Mouse (Mus musculus): ENCODE results near the gene Coro1c. TPM values are rescaled to one million over a fixed set of nuclear protein-coding genes. Genes with fewer than 3 reads are reported as not detected.
A peak's percentile ranks its signal among the peaks of the same experiment; 100 is the strongest.

Coro1c gene
- polyA plus RNA-seq, 1 experiment from 2014 or later, result 145 TPM

DNA sequence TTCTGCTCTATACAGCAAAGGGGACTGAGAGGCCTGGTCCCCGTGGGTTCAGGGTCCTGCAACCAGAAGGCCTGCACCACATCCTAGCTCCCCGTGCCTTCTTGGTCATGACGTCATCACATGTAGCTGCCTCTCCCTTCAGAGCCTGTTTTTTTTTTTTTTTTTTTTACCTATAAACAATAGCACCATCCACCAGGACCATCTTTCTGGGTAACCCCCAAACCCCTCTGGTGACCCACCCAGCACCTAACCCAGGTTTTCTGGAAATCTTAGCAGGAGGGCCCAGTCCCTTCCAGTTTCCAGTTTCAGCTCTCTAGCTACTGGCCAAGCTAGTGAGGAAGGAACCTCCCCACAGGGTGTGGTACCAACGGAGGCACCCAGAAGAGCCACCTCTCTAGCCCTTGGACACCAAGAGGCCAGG, 80.6 kb downstream of the Coro1c start:
- H3K9ac ChIP-seq (ENCODE audit: low read length), result no peak overlapping the region
- H3K36me3 ChIP-seq (ENCODE audit: control insufficient read depth, insufficient read depth, low read length), result no peaks in the 10 kb centered on the region
- no peak overlapping the region for H3K4me3 ChIP-seq (replicated peaks; ENCODE audit: low read length)
- 41% methylated on average over 4 of the region's 4 CpGs for WGBS
- ATAC-seq (ENCODE audit: insufficient read depth, low FRiP score), result peak; percentile 12; the same call in 1 of the 2 replicates
- no peak overlapping the region for H3K27ac ChIP-seq (ENCODE audit: low read length)
- no peak overlapping the region for H3K4me2 ChIP-seq (ENCODE audit: low read depth, low read length)
- no peaks in the 10 kb centered on the region for H3K27me3 ChIP-seq (ENCODE audit: control insufficient read depth, insufficient read depth, low read length)
- H3K4me1 ChIP-seq (ENCODE audit: control insufficient read depth, insufficient read depth, low read length), result no peaks in the 10 kb centered on the region
- no peaks in the 10 kb centered on the region for H3K9me3 ChIP-seq (replicated peaks; ENCODE audit: control insufficient read depth, low read length)

DNA sequence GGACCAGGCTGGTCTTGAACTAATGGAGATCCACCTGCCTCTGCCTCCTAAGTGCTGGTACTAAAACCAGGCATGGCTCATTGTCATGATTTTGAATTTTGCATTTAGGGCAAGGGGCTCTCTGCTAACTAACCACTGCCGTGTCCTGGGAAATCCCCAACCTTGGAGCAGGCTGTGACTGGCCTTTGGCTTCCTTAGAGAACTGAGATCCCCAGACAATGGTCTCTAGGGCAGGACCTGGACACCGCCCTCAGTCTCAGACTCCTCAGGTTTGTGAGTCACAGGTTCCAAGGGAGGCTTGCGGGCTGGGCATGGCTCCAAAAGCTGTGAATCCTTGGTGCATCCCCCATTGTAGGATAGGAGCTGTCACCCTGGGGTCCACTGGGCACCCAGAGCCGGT, 81.9 kb downstream of the Coro1c start:
- no peaks in the 10 kb centered on the region for H3K4me1 ChIP-seq (ENCODE audit: control insufficient read depth, insufficient read depth, low read length)
- H3K27me3 ChIP-seq (ENCODE audit: control insufficient read depth, insufficient read depth, low read length), result no peaks in the 10 kb centered on the region
- ATAC-seq (ENCODE audit: insufficient read depth, low FRiP score), result no peak
- no peak overlapping the region for H3K9ac ChIP-seq (ENCODE audit: low read length)
- no peaks in the 10 kb centered on the region for H3K9me3 ChIP-seq (replicated peaks; ENCODE audit: control insufficient read depth, low read length)
- H3K27ac ChIP-seq (ENCODE audit: low read length), result no peak overlapping the region
- WGBS, result 80% methylated on average over 4 of the region's 4 CpGs
- H3K4me3 ChIP-seq (replicated peaks; ENCODE audit: low read length), result no peak overlapping the region
- H3K4me2 ChIP-seq (ENCODE audit: low read depth, low read length), result no peak overlapping the region
- no peaks in the 10 kb centered on the region for H3K36me3 ChIP-seq (ENCODE audit: control insufficient read depth, insufficient read depth, low read length)

DNA sequence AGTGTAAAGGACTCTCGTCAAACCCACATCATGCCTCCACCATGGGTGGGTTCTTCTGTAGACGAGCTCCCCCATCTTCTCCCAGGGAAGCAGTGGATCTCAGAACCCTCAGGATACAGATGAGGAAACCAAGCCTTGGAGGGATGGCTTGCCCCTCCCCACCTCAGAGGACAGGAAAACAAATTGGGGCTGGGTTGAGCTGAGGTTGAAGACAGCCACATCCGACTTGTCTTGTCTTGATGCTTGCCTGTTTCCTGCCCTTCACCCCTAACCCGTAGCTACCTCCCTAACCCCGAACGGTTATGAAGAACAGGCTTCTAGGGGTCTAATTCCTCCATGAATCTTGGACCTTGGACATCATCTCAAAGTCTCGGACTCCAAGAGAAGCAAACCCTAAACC, 83.0 kb downstream of the Coro1c start:
- Histone ChIP-seq H3K4me2 (ENCODE audit: low read depth, low read length) (no peak overlapping the region), H3K27me3 (ENCODE audit: control insufficient read depth, insufficient read depth, low read length) (no peaks in the 10 kb centered on the region), H3K4me1 (ENCODE audit: control insufficient read depth, insufficient read depth, low read length) (no peaks in the 10 kb centered on the region), H3K27ac (ENCODE audit: low read length) (no peak overlapping the region), H3K9ac (ENCODE audit: low read length) (no peak overlapping the region), H3K9me3 (replicated peaks; ENCODE audit: control insufficient read depth, low read length) (no peaks in the 10 kb centered on the region), H3K36me3 (ENCODE audit: control insufficient read depth, insufficient read depth, low read length) (no peaks in the 10 kb centered on the region), H3K4me3 (replicated peaks; ENCODE audit: low read length) (no peak overlapping the region)
- 74% methylated on average over 7 of the region's 7 CpGs for WGBS
- no peak for ATAC-seq (ENCODE audit: insufficient read depth, low FRiP score)

DNA sequence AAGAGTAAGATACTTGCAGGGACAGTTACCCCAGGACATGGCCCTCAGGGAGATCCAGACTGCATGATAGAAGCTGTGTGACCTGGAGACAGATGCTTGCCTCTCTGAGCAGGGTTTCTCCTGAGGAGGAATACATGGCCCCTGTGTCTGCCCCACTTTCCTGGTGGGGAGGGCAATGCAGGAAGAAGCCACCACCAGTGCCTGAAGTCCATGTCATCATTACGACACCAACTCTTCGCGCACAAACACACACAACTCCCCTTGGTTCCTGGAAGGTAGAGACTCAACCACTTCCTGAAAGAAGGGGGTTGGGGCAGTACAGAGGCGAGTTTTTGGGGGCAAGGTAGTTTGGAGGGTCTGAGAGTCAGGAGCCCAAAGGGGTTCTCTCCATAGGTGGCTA, 84.3 kb downstream of the Coro1c start:
- no peaks in the 10 kb centered on the region for H3K9me3 ChIP-seq (replicated peaks; ENCODE audit: control insufficient read depth, low read length)
- no peaks in the 10 kb centered on the region for H3K4me1 ChIP-seq (ENCODE audit: control insufficient read depth, insufficient read depth, low read length)
- H3K9ac ChIP-seq (ENCODE audit: low read length), result no peak overlapping the region
- no peaks in the 10 kb centered on the region for H3K36me3 ChIP-seq (ENCODE audit: control insufficient read depth, insufficient read depth, low read length)
- no peak overlapping the region for H3K27ac ChIP-seq (ENCODE audit: low read length)
- H3K4me2 ChIP-seq (ENCODE audit: low read depth, low read length), result no peak overlapping the region
- H3K27me3 ChIP-seq (ENCODE audit: control insufficient read depth, insufficient read depth, low read length), result no peaks in the 10 kb centered on the region
- no peak overlapping the region for H3K4me3 ChIP-seq (replicated peaks; ENCODE audit: low read length)
- WGBS, result 80% methylated on average over 4 of the region's 4 CpGs
- no peak for ATAC-seq (ENCODE audit: insufficient read depth, low FRiP score)

DNA sequence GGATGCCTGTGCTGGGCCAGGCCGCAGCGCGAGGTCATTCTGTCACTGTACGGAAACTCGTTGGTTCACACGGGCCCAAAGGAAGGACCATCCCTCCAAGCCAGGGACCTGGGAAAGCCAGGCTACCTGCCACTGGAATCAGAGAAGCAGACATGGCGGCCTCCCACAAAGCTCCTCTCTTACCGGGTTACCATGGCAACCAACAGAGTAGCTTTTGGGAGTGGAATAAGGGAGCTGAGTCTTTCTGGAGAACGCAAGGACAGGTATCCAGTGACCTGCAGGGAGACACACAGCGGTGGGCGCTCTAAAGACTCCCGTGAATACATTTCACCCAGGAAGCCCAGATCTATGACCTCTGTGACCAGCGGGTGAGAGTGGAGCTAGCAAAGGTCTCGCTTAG, 90.0 kb downstream of the Coro1c start:
- Histone ChIP-seq H3K4me3 (replicated peaks; ENCODE audit: low read length) (no peak overlapping the region), H3K36me3 (ENCODE audit: control insufficient read depth, insufficient read depth, low read length) (no peaks in the 10 kb centered on the region), H3K9ac (ENCODE audit: low read length) (no peak overlapping the region), H3K27ac (ENCODE audit: low read length) (no peak overlapping the region), H3K4me2 (ENCODE audit: low read depth, low read length) (no peak overlapping the region), H3K9me3 (replicated peaks; ENCODE audit: control insufficient read depth, low read length) (no peaks in the 10 kb centered on the region), H3K4me1 (ENCODE audit: control insufficient read depth, insufficient read depth, low read length) (no peaks in the 10 kb centered on the region), H3K27me3 (ENCODE audit: control insufficient read depth, insufficient read depth, low read length) (no peaks in the 10 kb centered on the region; the same call in 1 of the 2 replicates)
- no peak for ATAC-seq (ENCODE audit: insufficient read depth, low FRiP score)
- WGBS, result 65% methylated on average over 14 of the region's 14 CpGs

DNA sequence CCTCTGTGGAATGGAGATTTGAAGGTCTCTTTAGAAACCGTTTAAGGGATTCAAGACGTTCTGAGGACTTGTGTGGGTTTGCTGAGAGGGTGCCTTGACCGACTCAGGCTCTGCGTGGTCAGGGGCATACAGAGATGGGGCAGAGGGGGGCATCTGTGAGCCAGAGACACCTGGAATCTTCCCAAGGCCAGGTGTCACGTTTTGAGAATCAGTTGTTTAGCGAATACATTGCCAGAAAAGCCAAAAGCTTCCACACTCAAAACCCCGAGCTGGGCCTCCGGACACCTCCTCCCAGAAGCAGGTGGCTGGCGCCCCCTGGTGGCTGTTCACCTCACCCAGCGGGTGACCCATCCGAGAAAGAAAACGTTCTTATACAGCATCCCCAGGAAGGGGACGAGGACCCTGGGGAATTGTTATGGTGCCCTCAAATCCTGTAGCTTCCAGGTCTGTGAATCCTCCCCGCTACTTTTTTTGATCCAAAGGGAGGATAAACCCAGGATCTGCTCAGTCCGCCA, 92.9 kb downstream of the Coro1c start:
- H3K9ac ChIP-seq (ENCODE audit: low read length), result no peak overlapping the region
- H3K9me3 ChIP-seq (replicated peaks; ENCODE audit: control insufficient read depth, low read length), result 0 out of 2 replicates have a peak, but pooled peaks cover 3% of the 10 kb centered on the region
- no peak for ATAC-seq (ENCODE audit: insufficient read depth, low FRiP score)
- peak overlapping the region; percentile 7; the same call in 1 of the 2 replicates for H3K4me2 ChIP-seq (ENCODE audit: low read depth, low read length)
- WGBS, result 12% methylated on average over 15 of the region's 15 CpGs
- no peaks in the 10 kb centered on the region for H3K36me3 ChIP-seq (ENCODE audit: control insufficient read depth, insufficient read depth, low read length)
- no peak overlapping the region for H3K27ac ChIP-seq (ENCODE audit: low read length)
- no peak overlapping the region for H3K4me3 ChIP-seq (replicated peaks; ENCODE audit: low read length)
- no peaks in the 10 kb centered on the region for H3K4me1 ChIP-seq (ENCODE audit: control insufficient read depth, insufficient read depth, low read length)
- no peaks in the 10 kb centered on the region; the same call in 1 of the 2 replicates for H3K27me3 ChIP-seq (ENCODE audit: control insufficient read depth, insufficient read depth, low read length)

DNA sequence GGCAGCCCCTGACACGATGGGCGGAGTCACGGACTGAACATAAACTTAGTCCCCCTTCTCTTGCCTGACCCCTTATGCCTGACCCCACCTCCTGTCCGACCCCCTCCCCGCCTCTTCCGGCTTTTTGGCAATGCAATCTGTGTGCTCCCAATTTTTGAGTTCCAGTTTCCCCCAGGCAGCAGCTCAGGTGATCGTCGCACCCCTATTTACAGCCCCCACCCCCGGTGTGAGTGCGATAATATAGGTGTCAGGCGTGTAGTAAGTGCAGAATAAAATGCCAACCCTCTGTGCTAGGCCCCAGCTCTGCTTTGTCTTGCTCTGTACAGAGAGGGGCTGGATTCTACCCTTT, 93.5 kb downstream of the Coro1c start:
- Histone ChIP-seq H3K4me2 (ENCODE audit: low read depth, low read length) (no peak overlapping the region), H3K4me1 (ENCODE audit: control insufficient read depth, insufficient read depth, low read length) (no peaks in the 10 kb centered on the region), H3K36me3 (ENCODE audit: control insufficient read depth, insufficient read depth, low read length) (no peaks in the 10 kb centered on the region), H3K9ac (ENCODE audit: low read length) (no peak overlapping the region), H3K4me3 (replicated peaks; ENCODE audit: low read length) (no peak overlapping the region), H3K27me3 (ENCODE audit: control insufficient read depth, insufficient read depth, low read length) (no peaks in the 10 kb centered on the region; the same call in 1 of the 2 replicates), H3K9me3 (replicated peaks; ENCODE audit: control insufficient read depth, low read length) (0 out of 2 replicates have a peak, but pooled peaks cover 3% of the 10 kb centered on the region), H3K27ac (ENCODE audit: low read length) (no peak overlapping the region)
- WGBS, result 56% methylated on average over 11 of the region's 11 CpGs
- no peak for ATAC-seq (ENCODE audit: insufficient read depth, low FRiP score)

DNA sequence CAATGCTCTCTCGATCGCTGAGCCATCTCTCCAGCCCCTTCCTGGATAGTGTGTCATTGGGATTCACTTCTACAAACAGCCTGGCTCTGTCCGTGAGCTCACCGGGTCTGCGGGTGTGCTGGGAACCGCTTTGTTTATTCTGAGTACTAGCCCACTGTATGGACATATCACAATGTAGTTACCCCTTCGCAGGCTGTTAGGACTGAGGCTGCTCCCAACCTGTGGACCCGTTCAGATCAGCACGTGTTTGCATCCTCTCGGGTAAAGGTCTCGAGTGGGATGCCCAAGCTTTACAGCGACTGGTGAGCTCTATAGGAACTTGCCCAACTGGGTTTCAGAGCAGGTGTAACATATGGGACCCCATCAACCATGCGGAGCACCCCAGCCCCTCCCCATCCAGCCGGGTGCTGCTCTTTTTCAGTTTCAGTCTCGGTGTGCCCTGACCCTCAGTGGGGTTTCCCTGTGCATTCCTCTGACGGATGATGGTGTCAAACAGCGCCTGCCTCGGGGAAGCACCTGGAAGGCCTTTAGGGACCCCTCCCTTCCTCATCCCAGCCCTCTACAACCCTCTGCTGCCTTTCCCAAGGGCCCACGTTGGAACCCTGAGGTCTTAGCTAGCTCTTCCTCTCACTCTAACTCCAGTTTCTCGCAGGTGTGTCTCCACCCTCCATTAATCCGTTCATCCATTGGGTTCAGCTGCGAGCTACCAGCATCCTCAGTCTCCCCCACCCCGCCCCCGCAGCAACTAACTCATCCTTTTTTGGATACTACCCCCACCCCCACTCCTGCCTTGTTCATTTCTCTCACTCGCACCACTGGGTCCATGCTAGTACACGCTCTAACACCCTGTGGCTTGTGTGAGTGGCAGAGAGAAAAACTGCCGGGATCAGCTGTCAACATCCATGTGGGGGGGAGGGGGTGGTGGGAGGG, 94.2 kb downstream of the Coro1c start:
- no peaks in the 10 kb centered on the region for H3K36me3 ChIP-seq (ENCODE audit: control insufficient read depth, insufficient read depth, low read length)
- no peak overlapping the region for H3K4me2 ChIP-seq (ENCODE audit: low read depth, low read length)
- ATAC-seq (ENCODE audit: insufficient read depth, low FRiP score), result no peak
- no peaks in the 10 kb centered on the region; the same call in 1 of the 2 replicates for H3K27me3 ChIP-seq (ENCODE audit: control insufficient read depth, insufficient read depth, low read length)
- H3K27ac ChIP-seq (ENCODE audit: low read length), result no peak overlapping the region
- H3K9ac ChIP-seq (ENCODE audit: low read length), result no peak overlapping the region
- WGBS, result 34% methylated on average over 27 of the region's 27 CpGs
- 0 out of 2 replicates have a peak, but pooled peaks cover 3% of the 10 kb centered on the region for H3K9me3 ChIP-seq (replicated peaks; ENCODE audit: control insufficient read depth, low read length)
- no peaks in the 10 kb centered on the region for H3K4me1 ChIP-seq (ENCODE audit: control insufficient read depth, insufficient read depth, low read length)
- no peak overlapping the region for H3K4me3 ChIP-seq (replicated peaks; ENCODE audit: low read length)

DNA sequence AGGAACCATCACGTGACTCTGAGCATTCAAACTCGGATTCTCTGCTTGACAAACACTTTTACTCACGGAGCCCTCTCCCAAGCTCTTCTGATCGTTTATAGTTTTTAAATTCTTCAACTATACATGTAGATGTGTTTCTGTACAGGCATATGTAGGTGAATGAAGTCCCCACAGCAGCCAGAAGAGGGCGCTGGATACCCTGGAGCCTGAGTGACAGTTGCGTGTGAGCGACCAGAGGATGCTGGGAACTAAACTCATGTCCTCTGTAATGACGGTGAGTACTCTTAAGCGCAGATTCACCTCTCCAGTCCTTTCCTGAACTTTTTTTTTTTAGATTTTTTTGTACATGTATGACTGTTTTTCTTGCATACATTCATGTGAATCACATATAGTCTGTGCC, 95.0 kb downstream of the Coro1c start:
- Histone ChIP-seq H3K27me3 (ENCODE audit: control insufficient read depth, insufficient read depth, low read length) (no peaks in the 10 kb centered on the region; the same call in 1 of the 2 replicates), H3K36me3 (ENCODE audit: control insufficient read depth, insufficient read depth, low read length) (no peaks in the 10 kb centered on the region), H3K27ac (ENCODE audit: low read length) (no peak overlapping the region), H3K4me3 (replicated peaks; ENCODE audit: low read length) (no peak overlapping the region), H3K9ac (ENCODE audit: low read length) (no peak overlapping the region), H3K9me3 (replicated peaks; ENCODE audit: control insufficient read depth, low read length) (0 out of 2 replicates have a peak, but pooled peaks cover 3% of the 10 kb centered on the region), H3K4me1 (ENCODE audit: control insufficient read depth, insufficient read depth, low read length) (no peaks in the 10 kb centered on the region), H3K4me2 (ENCODE audit: low read depth, low read length) (no peak overlapping the region)
- ATAC-seq (ENCODE audit: insufficient read depth, low FRiP score), result no peak
- 24% methylated on average over 9 of the region's 9 CpGs for WGBS
